Mouse (Mus musculus): ENCODE results near the gene Plscr3. TPM values are rescaled to one million over a fixed set of nuclear protein-coding genes. Genes with fewer than 3 reads are reported as not detected.
A peak's percentile ranks its signal among the peaks of the same experiment; 100 is the strongest.

Plscr3 gene
- polyA plus RNA-seq, 1 experiment from 2014 or later, result 140 TPM

DNA sequence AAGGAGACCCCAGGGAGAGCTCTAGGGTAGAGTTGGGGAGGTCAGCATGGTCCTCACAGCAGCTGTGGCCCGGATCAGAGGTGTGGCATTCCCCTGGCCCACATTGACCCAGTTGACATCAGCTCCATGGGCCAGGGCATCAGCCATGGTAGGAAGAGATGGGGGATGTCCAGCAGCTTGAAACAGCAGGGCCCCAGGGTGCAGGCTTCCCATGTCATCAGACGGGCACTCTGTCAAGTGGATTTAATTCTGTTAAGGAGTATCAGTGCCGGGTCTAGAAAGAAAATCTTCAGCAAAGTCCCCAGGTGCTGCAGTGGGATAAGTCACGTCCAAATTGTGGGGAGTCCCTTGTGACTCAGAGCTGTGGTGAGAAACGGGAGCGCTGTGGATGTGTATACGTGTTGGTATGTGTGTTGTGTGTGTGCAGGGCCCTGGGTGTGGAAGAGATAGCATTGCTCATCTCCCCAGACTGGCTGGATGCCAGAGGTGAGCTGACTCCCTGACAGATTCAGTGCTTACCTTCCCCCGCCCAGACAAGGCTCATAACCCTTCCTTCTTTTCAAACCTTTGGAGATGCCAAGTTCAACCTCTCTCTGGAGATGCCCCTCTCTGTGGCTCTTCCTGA is 37.5 kb downstream of the Plscr3 start:
- Histone ChIP-seq H3K36me3 (no peaks in the 10 kb centered on the region), H3K4me3 (no peak overlapping the region), H3K27ac (no peak overlapping the region), H3K27me3 (no peaks in the 10 kb centered on the region), H3K9ac (no peak overlapping the region; the same call in 1 of the 2 replicates), H3K4me2 (replicated peaks) (no peak overlapping the region), H3K4me1 (peaks cover 22% of the 10 kb centered on the region), H3K9me3 (no peaks in the 10 kb centered on the region)
- ATAC-seq (ENCODE audit: low FRiP score, low read depth), result no peak
- 81% methylated on average over 8 of the region's 8 CpGs for WGBS

DNA sequence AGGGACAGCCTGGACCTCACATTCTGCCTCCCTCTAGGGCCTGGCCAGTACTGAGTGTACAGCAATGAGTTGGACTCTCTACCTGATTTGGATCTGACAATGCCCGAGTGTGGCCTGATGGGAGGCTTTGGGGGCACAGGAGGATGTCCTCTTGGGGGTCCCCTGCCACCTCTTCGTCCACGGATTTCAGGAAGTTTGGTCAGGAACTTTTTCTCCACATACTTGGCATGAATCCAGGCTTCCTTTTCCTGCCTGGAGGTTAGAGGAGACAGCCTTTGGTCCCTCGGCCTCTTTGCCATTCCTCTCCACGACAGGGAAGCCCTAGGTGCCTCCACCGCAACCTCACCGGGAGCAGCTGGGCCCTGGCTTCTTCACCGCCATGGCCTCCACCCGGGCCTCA is 38.1 kb downstream of the Plscr3 start:
- Histone ChIP-seq H3K9ac (no peak overlapping the region; the same call in 1 of the 2 replicates), H3K4me3 (no peak overlapping the region), H3K4me1 (peaks cover 18% of the 10 kb centered on the region), H3K36me3 (no peaks in the 10 kb centered on the region), H3K4me2 (replicated peaks) (no peak overlapping the region), H3K27ac (no peak overlapping the region), H3K27me3 (no peaks in the 10 kb centered on the region), H3K9me3 (no peaks in the 10 kb centered on the region)
- no peak for ATAC-seq (ENCODE audit: low FRiP score, low read depth)
- 76% methylated on average over 9 of the region's 9 CpGs for WGBS

DNA sequence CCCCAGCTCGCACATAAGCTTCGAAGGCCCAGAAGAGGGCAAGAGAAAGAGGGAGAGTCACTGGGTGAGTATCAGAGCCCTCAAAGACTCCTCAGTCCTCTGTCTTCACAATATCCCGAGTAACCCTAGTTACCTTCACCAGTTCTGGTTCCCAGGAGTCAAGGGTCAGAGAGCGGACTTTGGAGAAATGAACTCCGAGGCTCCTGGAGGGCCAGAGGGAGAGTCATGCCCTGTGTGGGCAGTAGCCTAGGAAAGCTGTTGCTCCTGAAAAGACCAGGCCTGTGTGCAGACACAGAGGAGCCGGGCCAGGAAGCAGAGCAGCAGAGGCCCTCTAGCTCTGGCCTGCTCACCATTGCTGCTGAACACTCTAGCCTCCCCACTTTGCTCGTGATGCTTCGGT is 38.5 kb downstream of the Plscr3 start:
- peaks cover 14% of the 10 kb centered on the region for H3K4me1 ChIP-seq
- H3K4me3 ChIP-seq, result no peak overlapping the region
- H3K36me3 ChIP-seq, result no peaks in the 10 kb centered on the region
- no peaks in the 10 kb centered on the region for H3K9me3 ChIP-seq
- no peak for ATAC-seq (ENCODE audit: low FRiP score, low read depth)
- H3K9ac ChIP-seq, result no peak overlapping the region
- 81% methylated on average over 8 of the region's 8 CpGs for WGBS
- H3K4me2 ChIP-seq (replicated peaks), result 0 out of 2 replicates have a peak overlapping the region, but pooled peaks have one; percentile 9
- H3K27me3 ChIP-seq, result no peaks in the 10 kb centered on the region
- H3K27ac ChIP-seq, result no peak overlapping the region

DNA sequence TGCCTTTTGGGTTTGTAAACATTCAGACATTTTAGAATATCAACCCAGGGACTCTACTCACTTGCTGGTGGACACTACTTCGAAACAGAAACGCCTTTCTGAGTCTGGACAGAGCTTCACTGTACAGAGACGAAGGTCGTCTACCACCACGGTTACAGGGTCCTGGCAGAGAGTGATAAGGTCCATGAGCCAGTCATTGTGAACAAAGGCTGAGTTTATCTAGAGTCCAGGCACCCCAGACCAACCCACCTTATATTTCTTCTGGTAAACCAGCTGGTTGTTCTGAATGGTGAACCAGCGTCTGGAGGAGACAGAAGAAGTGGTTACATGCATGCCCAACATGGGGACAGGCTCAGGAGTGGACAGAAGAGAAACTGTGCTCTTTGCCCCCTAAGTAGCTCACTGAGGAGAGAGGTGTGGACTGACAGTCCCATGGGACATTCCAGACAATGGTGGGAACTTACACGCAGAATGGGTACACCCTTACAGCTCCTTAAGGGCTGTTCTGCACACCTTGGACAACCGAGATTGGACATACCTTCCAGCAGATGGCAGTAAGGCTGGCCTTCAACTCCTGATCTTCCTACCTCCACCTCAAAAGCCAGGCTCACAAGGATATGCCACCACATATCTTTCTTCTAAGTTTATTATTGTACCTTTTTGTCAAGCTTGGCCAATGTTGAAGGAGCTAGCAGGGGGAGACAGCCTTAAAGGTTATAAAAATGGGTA is 40.9 kb downstream of the Plscr3 start:
- WGBS, result 69% methylated on average over 8 of the region's 8 CpGs
- Histone ChIP-seq H3K27ac (no peak overlapping the region), H3K9me3 (no peaks in the 10 kb centered on the region), H3K9ac (no peak overlapping the region), H3K4me1 (0 out of 2 replicates have a peak, but pooled peaks cover 1% of the 10 kb centered on the region), H3K4me2 (replicated peaks) (no peak overlapping the region), H3K27me3 (no peaks in the 10 kb centered on the region), H3K36me3 (no peaks in the 10 kb centered on the region), H3K4me3 (no peak overlapping the region)
- ATAC-seq (ENCODE audit: low FRiP score, low read depth), result no peak

DNA sequence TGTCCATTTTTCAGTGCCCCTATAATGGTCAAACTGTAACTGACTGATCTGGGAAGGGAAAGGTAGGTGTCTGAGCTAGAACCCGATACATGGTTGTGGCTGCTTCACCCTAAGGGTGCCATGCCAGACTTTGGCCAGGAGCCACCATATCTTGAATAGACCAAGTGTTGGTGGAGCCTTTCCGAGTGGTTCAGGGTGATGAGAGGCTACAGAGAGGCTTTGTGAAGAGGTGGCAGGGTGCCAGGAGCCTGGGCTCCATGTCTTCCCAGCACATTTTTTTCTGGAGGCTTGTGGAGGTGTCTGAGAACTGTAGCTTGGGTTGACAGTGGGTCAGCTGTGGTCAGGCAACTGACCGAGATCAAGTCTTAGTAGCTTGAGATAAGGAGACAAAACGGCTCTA is 45.3 kb downstream of the Plscr3 start:
- Histone ChIP-seq H3K27me3 (no peaks in the 10 kb centered on the region), H3K4me1 (no peaks in the 10 kb centered on the region), H3K9me3 (no peaks in the 10 kb centered on the region), H3K4me3 (no peak overlapping the region), H3K27ac (no peak overlapping the region), H3K4me2 (replicated peaks) (no peak overlapping the region), H3K36me3 (no peaks in the 10 kb centered on the region), H3K9ac (no peak overlapping the region)
- 69% methylated on average over 4 of the region's 4 CpGs for WGBS
- no peak for ATAC-seq (ENCODE audit: low FRiP score, low read depth)

DNA sequence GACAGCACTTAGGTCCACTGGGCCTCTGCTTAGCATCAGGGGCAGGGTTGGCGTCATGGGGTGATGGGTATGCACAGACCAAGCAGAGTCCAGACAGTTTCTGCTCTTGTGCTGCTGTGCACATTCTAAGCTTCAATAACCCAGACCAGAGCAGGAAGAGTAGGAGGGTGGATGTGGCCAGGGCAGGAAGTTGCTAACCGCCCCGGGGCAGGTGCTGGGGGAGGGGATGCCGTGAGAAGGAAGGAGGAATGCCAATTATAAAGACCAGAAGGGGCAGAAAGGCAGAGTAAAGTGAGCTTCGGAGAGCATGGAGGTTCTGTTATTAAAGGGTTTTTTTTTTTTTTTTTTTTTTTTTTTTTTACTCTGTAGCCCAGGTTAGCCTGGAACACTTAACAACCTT is 48.5 kb downstream of the Plscr3 start:
- Histone ChIP-seq H3K4me1 (peaks cover 10% of the 10 kb centered on the region), H3K27me3 (no peaks in the 10 kb centered on the region), H3K4me2 (replicated peaks) (no peak overlapping the region), H3K9ac (no peak overlapping the region), H3K27ac (no peak overlapping the region), H3K36me3 (no peaks in the 10 kb centered on the region), H3K4me3 (no peak overlapping the region), H3K9me3 (no peaks in the 10 kb centered on the region)
- ATAC-seq (ENCODE audit: low FRiP score, low read depth), result no peak
- 66% methylated on average over 5 of the region's 5 CpGs for WGBS

DNA sequence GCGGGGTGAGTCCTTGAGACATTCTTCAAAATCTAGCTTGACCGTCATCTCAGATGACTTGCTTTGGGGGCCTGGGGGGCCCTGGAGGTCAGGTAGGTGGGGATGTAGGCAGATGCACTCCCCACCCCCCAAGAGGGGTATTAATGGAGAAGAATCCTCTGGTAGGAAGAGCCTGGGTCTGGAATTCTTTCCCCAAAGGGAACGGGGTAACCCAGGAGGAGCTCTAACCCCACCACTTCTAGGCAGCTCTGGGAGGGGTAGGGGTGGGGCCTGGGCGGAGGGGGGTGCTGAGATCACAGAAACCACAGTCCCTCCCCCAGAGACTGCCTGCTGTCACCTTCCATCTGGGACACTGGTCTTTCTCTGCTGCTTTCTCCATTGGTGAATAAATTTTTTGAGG is 49.1 kb downstream of the Plscr3 start, which contains the start of gene Acap1:
TSS of gene Acap1 (minus strand) at position 249 of the 400 bp plus-strand sequence.
- Histone ChIP-seq H3K9ac (no peak within 1 kb of the TSS), H3K4me2 (replicated peaks) (no peak within 1 kb of the TSS), H3K4me1 (peaks cover 13% of the 10 kb centered on the region), H3K36me3 (no peaks in the 10 kb centered on the region), H3K27ac (no peak within 1 kb of the TSS), H3K27me3 (no peaks in the 10 kb centered on the region), H3K4me3 (no peak within 1 kb of the TSS), H3K9me3 (no peaks in the 10 kb centered on the region)
- WGBS, result 68% methylated on average over 4 of the region's 4 CpGs
- no peak for ATAC-seq (ENCODE audit: low FRiP score, low read depth)

DNA sequence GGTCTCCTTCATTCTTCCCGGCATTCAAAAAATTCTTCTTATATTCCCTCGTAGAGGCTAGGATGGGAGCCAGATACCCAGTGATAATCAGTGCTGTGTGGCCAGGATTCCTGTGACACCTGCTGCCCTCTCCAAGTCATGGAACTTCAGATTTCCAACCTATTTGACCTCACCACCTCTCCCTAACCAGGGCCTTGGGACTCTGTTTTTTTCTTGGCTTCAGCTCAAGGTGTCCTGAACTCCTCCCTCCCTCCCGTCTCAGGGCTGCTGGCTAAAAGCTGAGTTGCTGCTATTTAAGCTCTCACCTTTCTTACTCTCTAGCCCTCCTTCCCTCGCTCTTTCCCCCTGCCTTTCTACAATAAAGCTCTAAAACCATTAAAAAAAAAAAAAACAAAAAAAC is 53.7 kb downstream of the Plscr3 start:
- peak overlapping the region; percentile 63 for H3K27ac ChIP-seq
- no peaks in the 10 kb centered on the region for H3K9me3 ChIP-seq
- no peak for ATAC-seq (ENCODE audit: low FRiP score, low read depth)
- H3K4me3 ChIP-seq, result peak overlapping the region; percentile 87
- peak overlapping the region; percentile 91 for H3K4me2 ChIP-seq (replicated peaks)
- 16% methylated on average over 4 of the region's 4 CpGs for WGBS
- H3K4me1 ChIP-seq, result peaks cover 25% of the 10 kb centered on the region
- H3K36me3 ChIP-seq, result peaks cover 20% of the 10 kb centered on the region
- H3K27me3 ChIP-seq, result no peaks in the 10 kb centered on the region
- peak overlapping the region; percentile 94 for H3K9ac ChIP-seq

DNA sequence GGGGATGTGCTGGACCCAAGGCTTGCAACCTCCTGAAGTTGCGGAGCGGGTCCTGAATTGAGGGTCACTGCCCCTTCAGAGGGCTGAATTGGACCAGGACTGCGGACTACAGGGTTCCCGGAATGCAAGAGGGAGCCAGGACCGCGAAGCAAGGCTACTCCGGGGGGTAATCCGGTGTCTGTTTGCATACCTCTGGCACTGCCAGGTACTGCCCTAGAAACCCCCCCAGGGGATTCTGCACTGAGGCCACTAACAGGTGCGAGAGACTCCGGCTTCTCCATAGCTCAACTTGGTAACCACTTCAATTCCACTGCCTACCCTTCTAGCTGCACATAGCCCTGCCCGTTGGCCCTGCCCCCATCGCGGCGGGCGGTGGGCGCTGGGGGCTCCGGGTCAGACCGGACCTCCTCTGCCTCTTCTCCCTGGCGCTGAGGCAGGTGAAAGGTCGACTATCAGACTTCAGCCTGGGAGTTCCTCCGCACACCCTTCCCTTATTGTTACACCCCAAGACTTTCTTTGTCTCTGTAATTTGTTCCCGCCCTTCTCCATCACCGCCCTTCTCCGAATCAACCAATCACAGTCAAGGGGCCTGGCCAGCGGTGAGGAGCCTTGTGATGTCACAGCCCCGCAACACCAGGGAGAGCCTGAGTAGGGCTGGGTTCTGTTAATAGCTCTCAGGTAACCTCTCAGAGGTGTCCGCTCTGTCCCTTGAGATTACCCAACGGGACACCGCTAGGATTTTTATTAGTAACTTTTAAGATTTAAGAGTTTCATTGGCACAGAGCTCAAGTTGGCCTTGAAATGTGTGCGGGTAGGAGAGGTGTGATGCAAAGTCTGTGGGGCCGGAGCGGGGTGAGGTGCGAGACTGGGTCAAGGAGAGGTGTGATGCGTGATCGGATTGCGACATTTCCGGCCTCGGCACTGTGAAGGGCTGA is 54.6 kb downstream of the Plscr3 start, which contains the start of the genes 2810408A11Rik and Neurl4:
TSS of gene 2810408A11Rik (minus strand) at position 517 of the 935 bp plus-strand sequence.
TSS of gene Neurl4 (plus strand) at position 602 of the 935 bp plus-strand sequence.
- Histone ChIP-seq H3K27ac (peak within 1 kb of the TSS; percentile 99), H3K4me1 (peaks cover 25% of the 10 kb centered on the region), H3K9me3 (no peaks in the 10 kb centered on the region), H3K9ac (peak within 1 kb of the TSS; percentile 94), H3K36me3 (peaks cover 29% of the 10 kb centered on the region), H3K27me3 (no peaks in the 10 kb centered on the region), H3K4me2 (replicated peaks) (peak within 1 kb of the TSS; percentile 91), H3K4me3 (peak within 1 kb of the TSS; percentile 87)
- peak; percentile 94 for ATAC-seq (ENCODE audit: low FRiP score, low read depth)
- under 1% methylated on average over 38 of the region's 38 CpGs for WGBS

DNA sequence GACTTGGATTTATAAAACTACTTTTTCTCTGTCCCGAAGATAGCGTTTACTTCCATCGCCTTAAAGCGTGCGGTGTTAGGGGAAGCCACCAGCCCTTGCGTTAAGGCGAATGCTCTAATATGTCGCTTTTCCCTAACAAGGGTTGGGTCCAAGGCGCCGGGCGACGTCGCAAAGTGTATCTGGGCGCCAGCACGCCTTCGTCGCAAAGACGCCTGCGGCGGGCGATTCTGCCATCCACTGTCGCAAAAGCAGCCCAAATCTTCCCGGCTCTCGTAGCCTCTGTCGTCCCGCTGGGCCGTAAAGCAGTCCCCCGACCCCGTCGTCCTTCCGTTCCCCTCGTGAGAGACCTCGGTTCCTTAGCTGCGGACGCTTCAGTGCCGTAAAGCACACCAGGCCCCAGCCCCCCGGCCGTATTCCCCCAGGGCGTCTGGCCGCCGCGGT is 55.2 kb downstream of the Plscr3 start:
- Histone ChIP-seq H3K27ac (peak overlapping the region; percentile 99), H3K9me3 (no peaks in the 10 kb centered on the region), H3K4me1 (peaks cover 25% of the 10 kb centered on the region), H3K36me3 (peaks cover 36% of the 10 kb centered on the region), H3K4me3 (peak overlapping the region; percentile 87), H3K4me2 (replicated peaks) (peak overlapping the region; percentile 91), H3K9ac (peak overlapping the region; percentile 94), H3K27me3 (no peaks in the 10 kb centered on the region)
- WGBS, result under 1% methylated on average over 42 of the region's 42 CpGs
- ATAC-seq (ENCODE audit: low FRiP score, low read depth), result peak; percentile 74

All from limb, embryonic 13.5 days (tissue).